9 mouse cellular contexts compared by ENCODE assay signal in genomic region chr19:32136888-32137625, GRCm38 (mm10). TPM values are rescaled to one million over a fixed set of nuclear protein-coding genes. Genes with fewer than 3 reads are reported as not detected.
DNase-seq lines count a peak whose midpoint lies in the region; ATAC-seq and TF ChIP-seq lines count a peak whose summit lies in the region.
"Had no signal": no experiment of that assay in that cellular context is flagged by ENCODE, and none has a peak within 500 bp of the region (broad histone marks: within the 10 kb centered on the region; RNA-seq: fewer than 3 reads in every experiment).

No protein-coding gene starts in this region.

- no peak overlapping the region for H3K27ac ChIP-seq in midbrain, embryonic 14.5 days (replicated peaks; ENCODE audit: low read depth, low read length)
- no peak overlapping the region for H3K27ac ChIP-seq in midbrain, embryonic 15.5 days
- H3K27ac ChIP-seq in thymus, adult 2 months (ENCODE audit: control insufficient read depth, insufficient read depth, low read length) = no peak overlapping the region

- H3K4me3 ChIP-seq in midbrain, embryonic 14.5 days (replicated peaks; ENCODE audit: low read depth, low read length) = no peak overlapping the region
- H3K4me3 ChIP-seq in midbrain, embryonic 15.5 days = no peak overlapping the region
- H3K4me3 ChIP-seq in thymus, adult 2 months (ENCODE audit: control insufficient read depth, insufficient read depth, low read length) = no peak overlapping the region
- H3K4me3 ChIP-seq: myocyte had no signal

- peak; percentile 30 to 34 for DNase-seq in frontal cortex, postnatal 36 days (ENCODE audit: low spot score in 2 of 2)
- DNase-seq in frontal cortex, postnatal 10 days (ENCODE audit: low spot score in 2 of 2) = no peak
- DNase-seq in midbrain, embryonic 14.5 days = peak; percentile 27
- peak; percentile 35 to 40 for DNase-seq in heart, postnatal 14 days
- DNase-seq in thymus, adult 2 months = no peak
- DNase-seq in gastrocnemius, postnatal 25 days = no peak
- no peak for DNase-seq in adipocyte (ENCODE audit: low spot score)

- ATAC-seq in midbrain, embryonic 14.5 days (ENCODE audit: low FRiP score, low TSS enrichment) = no peak
- ATAC-seq in midbrain, embryonic 15.5 days (replicated peaks) = no peak; the same call in 1 of the 2 replicates

- intact Hi-C loops in heart, postnatal 14 days (cut with DNase I) = no loop called here

- H3K9me3 ChIP-seq in midbrain, embryonic 14.5 days (ENCODE audit: control insufficient read depth, low read length) = no peaks in the 10 kb centered on the region
- no peaks in the 10 kb centered on the region for H3K9me3 ChIP-seq in midbrain, embryonic 15.5 days

- no peaks in the 10 kb centered on the region for H3K36me3 ChIP-seq in midbrain, embryonic 14.5 days (ENCODE audit: control insufficient read depth, insufficient read depth, low read length)
- H3K36me3 ChIP-seq in midbrain, embryonic 15.5 days (replicated peaks) = no peaks in the 10 kb centered on the region
- no peaks in the 10 kb centered on the region for H3K36me3 ChIP-seq in thymus, adult 2 months (ENCODE audit: control insufficient read depth, insufficient read depth, low read length)

- H3K4me1 ChIP-seq in midbrain, embryonic 14.5 days (ENCODE audit: control insufficient read depth, insufficient read depth, low read length) = no peaks in the 10 kb centered on the region
- peaks cover 5% of the 10 kb centered on the region; the same call in 1 of the 2 replicates for H3K4me1 ChIP-seq in midbrain, embryonic 15.5 days
- peaks cover 21% of the 10 kb centered on the region for H3K4me1 ChIP-seq in thymus, adult 2 months (replicated peaks; ENCODE audit: control insufficient read depth, insufficient read depth, low read length)

- WGBS in midbrain, embryonic 14.5 days = 38% methylated on average over 4 of the region's 4 CpGs
- WGBS in midbrain, embryonic 15.5 days = 40% methylated on average over 4 of the region's 4 CpGs
- 91% methylated on average over 4 of the region's 4 CpGs for WGBS in thymus, adult 2 months

- H3K27me3 ChIP-seq in midbrain, embryonic 14.5 days (ENCODE audit: control insufficient read depth, insufficient read depth, low read length) = no peaks in the 10 kb centered on the region
- H3K27me3 ChIP-seq in midbrain, embryonic 15.5 days (replicated peaks) = no peaks in the 10 kb centered on the region
- H3K27me3 ChIP-seq in thymus, adult 2 months (ENCODE audit: control insufficient read depth, insufficient read depth, low read length) = no peaks in the 10 kb centered on the region

- no peak for TF ChIP-seq POLR2A in thymus, adult 2 months (IDR thresholded peaks at IDR 0.05; ENCODE audit: control insufficient read depth, extremely low read depth, insufficient read depth, low read length, poor library complexity)

- no peak overlapping the region for H3K4me2 ChIP-seq in midbrain, embryonic 14.5 days (ENCODE audit: low read length)
- H3K4me2 ChIP-seq in midbrain, embryonic 15.5 days = no peak overlapping the region

- TF ChIP-seq CTCF in thymus, adult 2 months (IDR thresholded peaks at IDR 0.05; ENCODE audit: borderline replicate concordance, control insufficient read depth, extremely low read depth, insufficient read depth, low read length, poor library complexity) = no peak

- no peak overlapping the region for H3K9ac ChIP-seq in midbrain, embryonic 14.5 days (replicated peaks; ENCODE audit: low read length)
- no peak overlapping the region for H3K9ac ChIP-seq in midbrain, embryonic 15.5 days

RNA-seq across cellular contexts. Expression of gene Asah2, which starts 29.0 kb away (rescaled TPM):
- 0.35 and 0.71 TPM in 2 replicates for polyA plus RNA-seq in midbrain, embryonic 14.5 days (2014; fragmentation: Nextera tagmentation; extraction: Ambion mirVana)
- polyA plus RNA-seq in midbrain, embryonic 15.5 days (2015; fragmentation: Nextera tagmentation; extraction: Ambion mirVana) = 0.47 and 0.54 TPM in 2 replicates
- 10 to 100 TPM; 15.4 to 16.4 TPM for total RNA-seq in heart, postnatal 14 days (2021)
- polyA plus RNA-seq in thymus, adult 2 months (2012; rRNA removed) = 4.1 and 4.3 TPM in 2 replicates
- 1 to 10 TPM; 5.9 to 6.4 TPM for total RNA-seq in gastrocnemius, postnatal 25 days (2021)

Comparison
In these comparisons a context has a peak if more than half of its experiments do, and no peak if none do; other contexts are left out.
1. DNase-seq: peak in frontal cortex, postnatal 36 days (2 of 2), midbrain, embryonic 14.5 days (single experiment) and heart, postnatal 14 days (2 of 2); none in frontal cortex, postnatal 10 days (0 of 2), thymus, adult 2 months (single experiment), gastrocnemius, postnatal 25 days (single experiment) and adipocyte (single experiment).